Mouse (Mus musculus) forebrain, postnatal 0 days (tissue): ENCODE results near the gene Gm2075. TPM values are rescaled to one million over a fixed set of nuclear protein-coding genes. Genes with fewer than 3 reads are reported as not detected.

ENCODE experiments used
- polyA plus RNA-seq: library from polyadenylated mRNA; unstranded; fragments of >200 nt; fragmentation: Nextera tagmentation; extraction: Ambion mirVana; gene quantifications from 2 replicates; pipeline ENCODE4 v1.2.1, GENCODE M21; 2015
- total RNA-seq: library from RNA; depleted of rRNA; stranded (reverse); fragments of >200 nt; gene quantifications from 2 replicates; pipeline ENCODE4 v1.2.3, GENCODE M21; 2014; rRNA removed

The Gm2075 gene
- total and polyA plus RNA-seq, 2 experiments from 2014 or later, result not detected

Other genes starting within 250 kb of the Gm2075 start
- not detected in 2 replicates for gene Gm21319, start 236.1 kb upstream of the Gm2075 start, total RNA-seq
- gene Gm21319, start 236.1 kb upstream of the Gm2075 start, polyA plus RNA-seq, result not detected in 2 replicates
- gene Gm21936, start 216.3 kb upstream of the Gm2075 start, total RNA-seq, result not detected in 2 replicates
- not detected in 2 replicates for gene Gm21936, start 216.3 kb upstream of the Gm2075 start, polyA plus RNA-seq
- gene BB287469, start 195.3 kb upstream of the Gm2075 start, total RNA-seq, result not detected in 2 replicates
- not detected in 2 replicates for gene BB287469, start 195.3 kb upstream of the Gm2075 start, polyA plus RNA-seq
- not detected in 2 replicates for gene Gm2001, start 169.5 kb upstream of the Gm2075 start, total RNA-seq
- not detected in 2 replicates for gene Gm2001, start 169.5 kb upstream of the Gm2075 start, polyA plus RNA-seq
- not detected in 2 replicates for gene Gm2016, start 137.8 kb upstream of the Gm2075 start, total RNA-seq
- not detected in 2 replicates for gene Gm2016, start 137.8 kb upstream of the Gm2075 start, polyA plus RNA-seq
- not detected in 2 replicates for gene Gm2022, start 116.5 kb upstream of the Gm2075 start, total RNA-seq
- gene Gm2022, start 116.5 kb upstream of the Gm2075 start, polyA plus RNA-seq, result not detected in 2 replicates
- gene Gm2035, start 92.0 kb upstream of the Gm2075 start, total RNA-seq, result not detected in 2 replicates
- not detected in 2 replicates for gene Gm2035, start 92.0 kb upstream of the Gm2075 start, polyA plus RNA-seq
- not detected in 2 replicates for gene Gm2042, start 57.8 kb upstream of the Gm2075 start, total RNA-seq
- not detected in 2 replicates for gene Gm2042, start 57.8 kb upstream of the Gm2075 start, polyA plus RNA-seq
- not detected in 2 replicates for gene Gm6803, start 6.9 kb downstream of the Gm2075 start, total RNA-seq
- not detected in 2 replicates for gene Gm6803, start 6.9 kb downstream of the Gm2075 start, polyA plus RNA-seq
- not detected in 2 replicates for gene Gm2056, start 15.2 kb downstream of the Gm2075 start, total RNA-seq
- not detected in 2 replicates for gene Gm2056, start 15.2 kb downstream of the Gm2075 start, polyA plus RNA-seq
- gene Gm16368, start 71.8 kb downstream of the Gm2075 start, total RNA-seq, result not detected in 2 replicates
- not detected in 2 replicates for gene Gm16368, start 71.8 kb downstream of the Gm2075 start, polyA plus RNA-seq
- gene Gm10436, start 170.3 kb downstream of the Gm2075 start, total RNA-seq, result not detected in 2 replicates
- not detected in 2 replicates for gene Gm10436, start 170.3 kb downstream of the Gm2075 start, polyA plus RNA-seq
- gene Gm8332, start 238.3 kb downstream of the Gm2075 start, total RNA-seq, result not detected in 2 replicates
- gene Gm8332, start 238.3 kb downstream of the Gm2075 start, polyA plus RNA-seq, result not detected in 2 replicates